Mouse (Mus musculus) forebrain, embryonic 14.5 days (tissue): Measurements from ENCODE around the gene Umodl1. TPM values are rescaled to one million over a fixed set of nuclear protein-coding genes. Genes with fewer than 3 reads are reported as not detected.
A peak's percentile ranks its signal among the peaks of the same experiment; 100 is the strongest.

Experiments used
- ATAC-seq: fragments of 200-750 bp; cut with Nextera tagmentation; 2 replicates; pipeline ENCODE4 v1.8.0; 2017; ENCODE audit warnings: mild to moderate bottlenecking, moderate library complexity
- DNase-seq: peaks from one replicate; pipeline ENCODE4 v3.0.0-alpha.2; 2015; ENCODE audit warnings: low spot score
- H3K27ac ChIP-seq: fragments of 300-500 bp; sonication (generic); 2 replicates; pipeline ENCODE4 v1.5.1; 2014; ENCODE audit warnings: low read depth, mild to moderate bottlenecking, control low read depth, low read length, moderate library complexity
- H3K27me3 ChIP-seq: fragments of 300-500 bp; sonication (generic); replicated peaks from 2 replicates; pipeline ENCODE4 v1.6.1; 2014; ENCODE audit warnings: low read length, control low read depth, mixed read lengths; ENCODE audit not compliant: control insufficient read depth, insufficient read depth
- H3K36me3 ChIP-seq: fragments of 300-500 bp; sonication (generic); 2 replicates; pipeline ENCODE4 v1.6.1; 2014; ENCODE audit warnings: low read length, control low read depth; ENCODE audit not compliant: control insufficient read depth, insufficient read depth
- H3K4me1 ChIP-seq: fragments of 300-500 bp; sonication (generic); 2 replicates; pipeline ENCODE4 v1.6.1; 2014; ENCODE audit warnings: antibody characterized with exemption, low read length, control low read depth; ENCODE audit not compliant: control insufficient read depth, insufficient read depth
- H3K4me2 ChIP-seq: fragments of 300-500 bp; sonication (generic); 2 replicates; pipeline ENCODE4 v1.6.1; 2014; ENCODE audit warnings: mild to moderate bottlenecking, control low read depth, low read length
- H3K4me3 ChIP-seq: fragments of 300-500 bp; sonication (generic); 2 replicates; pipeline ENCODE4 v1.5.1; 2014; ENCODE audit warnings: low read depth, low read length, control low read depth
- H3K9ac ChIP-seq: fragments of 300-500 bp; sonication (generic); 2 replicates; pipeline ENCODE4 v1.6.1; 2014; ENCODE audit warnings: mild to moderate bottlenecking, low read length, control low read depth, moderate library complexity
- H3K9me3 ChIP-seq: fragments of 300-500 bp; sonication (generic); replicated peaks from 2 replicates; pipeline ENCODE4 v1.6.1; 2016; ENCODE audit warnings: low read length, control low read depth, mixed read lengths; ENCODE audit not compliant: control insufficient read depth
- WGBS: fragments of 180-500 bp; shearing (Covaris S2); extraction: QIAGEN DNeasy Blood & Tissue Kit; methylation state at CpG from one replicate; pipeline ENCODE4 v1.1.7; 2014; 5-methylcytosine and 5-hydroxymethylcytosine counted together
- polyA plus RNA-seq: library from polyadenylated mRNA; unstranded; fragments of >200 nt; fragmentation: Nextera tagmentation; extraction: Ambion mirVana; gene quantifications from 2 replicates; pipeline ENCODE4 v1.2.1, GENCODE M21; 2014

Gene Umodl1
- polyA plus RNA-seq, 1 experiment from 2014 or later: 0.04 TPM

- Histone ChIP-seq H3K36me3 (no peaks in the 10 kb centered on the region), H3K27ac (no peak overlapping the region), H3K4me2 (no peak overlapping the region), H3K9ac (no peak overlapping the region), H3K4me3 (no peak overlapping the region), H3K9me3 (no peaks in the 10 kb centered on the region), H3K4me1 (peaks cover 3% of the 10 kb centered on the region; the same call in 1 of the 2 replicates), H3K27me3 (no peaks in the 10 kb centered on the region)
- WGBS: 85% methylated on average over 8 of the region's 8 CpGs
- no peak for ATAC-seq
- DNase-seq: no peak
Measured at GRCm38 (mm10) chr17:31037331-31037730, 82.9 kb downstream of the Umodl1 start.

GRCm38 (mm10) chr17:31038381-31038780 lies 83.9 kb downstream of the Umodl1 start:
- Histone ChIP-seq H3K4me3 (no peak overlapping the region), H3K4me2 (no peak overlapping the region), H3K9ac (no peak overlapping the region), H3K27ac (no peak overlapping the region), H3K27me3 (no peaks in the 10 kb centered on the region), H3K9me3 (no peaks in the 10 kb centered on the region), H3K4me1 (peaks cover 3% of the 10 kb centered on the region; the same call in 1 of the 2 replicates), H3K36me3 (no peaks in the 10 kb centered on the region)
- WGBS: 84% methylated on average over 4 of the region's 4 CpGs
- ATAC-seq (no peak), DNase-seq (no peak)

- H3K4me1 ChIP-seq: no peaks in the 10 kb centered on the region
- H3K9ac ChIP-seq: no peak overlapping the region
- WGBS: 76% methylated on average over 7 of the region's 7 CpGs
- H3K4me3 ChIP-seq: no peak overlapping the region
- H3K36me3 ChIP-seq: no peaks in the 10 kb centered on the region
- H3K27me3 ChIP-seq: no peaks in the 10 kb centered on the region
- no peak overlapping the region for H3K4me2 ChIP-seq
- H3K27ac ChIP-seq: no peak overlapping the region
- no peak for ATAC-seq
- no peaks in the 10 kb centered on the region for H3K9me3 ChIP-seq
- DNase-seq: no peak
Measured at GRCm38 (mm10) chr17:31039626-31040025, 85.2 kb downstream of the Umodl1 start.

GRCm38 (mm10) chr17:31040421-31040820 lies 86.0 kb downstream of the Umodl1 start:
- Histone ChIP-seq H3K27ac (no peak overlapping the region), H3K4me1 (no peaks in the 10 kb centered on the region), H3K4me2 (no peak overlapping the region), H3K9ac (no peak overlapping the region), H3K9me3 (no peaks in the 10 kb centered on the region), H3K36me3 (no peaks in the 10 kb centered on the region), H3K4me3 (no peak overlapping the region), H3K27me3 (no peaks in the 10 kb centered on the region)
- 87% methylated on average over 7 of the region's 7 CpGs for WGBS
- DNase-seq (no peak), ATAC-seq (no peak)

- H3K27ac ChIP-seq: no peak overlapping the region
- 86% methylated on average over 2 of the region's 2 CpGs for WGBS
- no peak overlapping the region for H3K4me3 ChIP-seq
- no peaks in the 10 kb centered on the region for H3K9me3 ChIP-seq
- no peaks in the 10 kb centered on the region for H3K27me3 ChIP-seq
- H3K36me3 ChIP-seq: no peaks in the 10 kb centered on the region
- H3K4me2 ChIP-seq: no peak overlapping the region
- DNase-seq (no peak), ATAC-seq (no peak)
- H3K4me1 ChIP-seq: no peaks in the 10 kb centered on the region
- H3K9ac ChIP-seq: no peak overlapping the region
Measured at GRCm38 (mm10) chr17:31042751-31043150, 88.3 kb downstream of the Umodl1 start.

- peaks cover 4% of the 10 kb centered on the region; the same call in 1 of the 2 replicates for H3K27me3 ChIP-seq
- H3K36me3 ChIP-seq: no peaks in the 10 kb centered on the region
- H3K4me3 ChIP-seq: peak within 1 kb of the TSS; percentile 62
- ATAC-seq (peak; percentile 84), DNase-seq (peak; percentile 82)
- WGBS: 3% methylated on average over 44 of the region's 49 CpGs
- H3K9me3 ChIP-seq: peaks cover 6% of the 10 kb centered on the region; the same call in 1 of the 2 replicates
- peak within 1 kb of the TSS; percentile 78 for H3K9ac ChIP-seq
- peaks cover 10% of the 10 kb centered on the region for H3K4me1 ChIP-seq
- peak within 1 kb of the TSS; percentile 92 for H3K4me2 ChIP-seq
- H3K27ac ChIP-seq: peak within 1 kb of the TSS; percentile 85
Measured at GRCm38 (mm10) chr17:31057151-31057890, 102.9 kb downstream of the Umodl1 start, which contains the start of gene Abcg1. Gene Abcg1 (plus strand): TSS chr17:31057675.

GRCm38 (mm10) chr17:31057891-31058744 lies 103.7 kb downstream of the Umodl1 start:
- peaks cover 6% of the 10 kb centered on the region; the same call in 1 of the 2 replicates for H3K9me3 ChIP-seq
- no peak for DNase-seq
- H3K27ac ChIP-seq: peak overlapping the region; percentile 85
- peak; percentile 49 for ATAC-seq
- H3K9ac ChIP-seq: peak overlapping the region; percentile 78
- H3K36me3 ChIP-seq: no peaks in the 10 kb centered on the region
- H3K4me1 ChIP-seq: peaks cover 10% of the 10 kb centered on the region
- H3K27me3 ChIP-seq: peaks cover 4% of the 10 kb centered on the region; the same call in 1 of the 2 replicates
- peak overlapping the region; percentile 62 for H3K4me3 ChIP-seq
- peak overlapping the region; percentile 92 for H3K4me2 ChIP-seq
- WGBS: 2% methylated on average over 30 of the region's 31 CpGs

- peak overlapping the region; percentile 78; the same call in 1 of the 2 replicates for H3K9ac ChIP-seq
- peaks cover 4% of the 10 kb centered on the region; the same call in 1 of the 2 replicates for H3K27me3 ChIP-seq
- H3K4me3 ChIP-seq: peak overlapping the region; percentile 62
- 2% methylated on average over 13 of the region's 13 CpGs for WGBS
- ATAC-seq (peak; percentile 62), DNase-seq (peak; percentile 91)
- H3K4me1 ChIP-seq: peaks cover 10% of the 10 kb centered on the region
- 0 out of 2 replicates have a peak, but pooled peaks cover under 1% of the 10 kb centered on the region for H3K9me3 ChIP-seq
- no peaks in the 10 kb centered on the region for H3K36me3 ChIP-seq
- peak overlapping the region; percentile 92 for H3K4me2 ChIP-seq
- H3K27ac ChIP-seq: peak overlapping the region; percentile 85
Measured at GRCm38 (mm10) chr17:31058745-31059085, 104.3 kb downstream of the Umodl1 start.
